Mouse (Mus musculus) A20 (cell line): Measurements from ENCODE around the gene Bcr.
A peak's percentile ranks its signal among the peaks of the same experiment; 100 is the strongest.

ENCODE experiments used
- DNase-seq: peaks from one replicate; pipeline ENCODE4 v3.0.0-alpha.2; 2011; ENCODE audit warnings: low read depth, low spot score

The Bcr gene

GRCm38 (mm10) chr10:75178911-75179310 is 118.5 kb downstream of the Bcr start:
- no peak for DNase-seq

DNA sequence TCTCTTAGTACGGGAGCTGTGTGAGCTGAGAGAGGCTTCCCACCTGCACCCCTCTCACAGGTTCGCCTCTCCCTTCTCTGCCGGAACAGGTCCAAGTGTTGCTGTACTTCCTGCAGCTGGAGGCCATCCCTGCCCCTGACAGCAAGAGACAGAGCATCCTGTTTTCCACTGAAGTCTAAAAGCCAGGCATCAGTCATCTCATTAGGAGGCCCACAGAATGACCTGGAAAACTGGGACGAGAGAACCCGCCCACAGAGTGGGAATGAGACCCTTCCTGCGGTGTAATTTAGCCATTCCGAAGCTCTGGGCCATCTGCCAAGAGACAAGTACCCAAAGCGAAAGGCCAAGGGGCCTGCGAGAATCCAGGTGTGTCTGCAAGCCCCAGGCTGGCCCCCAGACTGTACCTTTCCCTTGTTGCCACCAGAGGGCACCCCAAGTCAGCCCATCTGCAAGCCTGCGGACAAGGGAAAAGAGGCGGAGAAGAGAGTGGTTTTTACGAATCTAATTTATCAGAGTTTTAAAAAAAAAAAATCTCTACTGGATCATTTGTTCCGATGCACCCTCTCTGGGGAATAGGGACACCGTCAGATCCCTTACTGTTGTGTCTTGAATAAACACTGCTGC is 121.9 kb downstream of the Bcr start:
- peak; percentile 78 for DNase-seq

DNA sequence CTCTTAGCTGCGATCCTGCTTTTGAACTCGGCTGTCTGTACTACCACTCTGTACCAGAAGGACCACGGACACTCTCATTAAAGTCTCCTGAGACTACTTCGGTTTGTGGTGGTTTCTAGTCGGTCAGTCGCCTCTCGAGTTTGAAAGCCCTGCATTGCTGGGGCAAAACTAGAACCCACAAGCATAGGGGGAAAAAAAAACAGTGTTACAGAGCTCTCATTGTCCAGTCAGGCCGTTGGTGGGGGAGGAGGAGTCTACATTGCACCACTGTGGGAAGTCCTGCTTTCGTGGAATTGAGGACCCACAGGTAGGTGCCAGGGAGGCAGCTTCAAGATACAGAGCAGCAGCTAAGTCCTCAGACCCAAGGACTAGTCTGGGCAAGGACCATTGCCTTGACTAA is 124.4 kb downstream of the Bcr start:
- DNase-seq: no peak

DNA sequence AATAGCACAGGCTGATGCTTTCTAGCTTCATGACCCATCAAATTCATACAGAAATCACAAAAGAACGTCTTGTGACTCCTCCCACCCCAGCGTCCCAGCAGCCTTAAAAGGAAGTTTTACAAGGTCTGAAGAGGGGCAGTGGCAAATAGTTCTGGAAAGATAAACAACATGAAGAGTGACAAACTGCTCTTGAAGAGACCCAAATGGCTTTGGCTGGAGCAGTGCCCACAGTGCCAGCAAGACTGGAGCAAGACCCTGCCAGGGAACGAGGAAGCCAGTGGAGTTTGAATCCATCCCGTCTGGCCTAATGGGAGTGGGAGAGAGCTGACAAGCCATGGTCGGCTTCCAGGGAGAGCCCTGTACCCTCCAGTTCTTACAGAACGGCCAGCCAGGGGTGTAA is 126.2 kb downstream of the Bcr start:
- no peak for DNase-seq

DNA sequence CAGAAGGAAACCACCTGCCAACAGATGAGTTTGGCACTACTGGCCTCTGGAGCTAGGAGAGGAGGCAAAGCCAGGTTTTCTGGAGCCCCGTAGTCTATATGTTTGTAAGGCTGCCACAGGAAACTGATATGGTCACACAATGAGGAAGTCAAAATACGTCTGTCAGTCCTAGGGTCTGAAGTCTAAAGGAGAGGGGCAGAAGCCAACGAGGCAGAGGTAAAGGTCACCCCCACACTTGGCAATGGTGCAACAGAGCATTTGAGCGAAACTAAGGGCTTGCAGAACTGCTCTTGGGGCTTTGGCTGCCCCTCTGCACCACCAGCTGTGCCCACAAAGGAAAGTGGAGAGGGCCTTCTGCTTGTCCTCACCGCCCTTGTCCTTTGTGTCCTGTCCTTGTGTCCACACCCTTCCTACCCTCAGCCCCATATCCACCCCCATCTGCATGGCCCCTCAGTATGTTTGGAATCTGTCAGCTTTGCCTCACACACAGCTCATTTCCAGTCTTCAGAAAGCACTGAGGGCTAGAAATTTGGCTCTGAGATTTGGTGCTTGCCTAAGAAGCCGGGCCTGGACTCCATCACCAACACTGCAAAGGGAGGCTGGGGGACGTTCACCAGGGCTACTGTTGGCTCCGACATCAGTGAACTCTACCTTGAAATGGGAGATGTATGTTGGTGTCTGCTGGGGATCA is 127.1 kb downstream of the Bcr start:
- no peak for DNase-seq

- peak; percentile 74 for DNase-seq
Observed at GRCm38 (mm10) chr10:75191647-75192046, 131.3 kb downstream of the Bcr start.

DNA sequence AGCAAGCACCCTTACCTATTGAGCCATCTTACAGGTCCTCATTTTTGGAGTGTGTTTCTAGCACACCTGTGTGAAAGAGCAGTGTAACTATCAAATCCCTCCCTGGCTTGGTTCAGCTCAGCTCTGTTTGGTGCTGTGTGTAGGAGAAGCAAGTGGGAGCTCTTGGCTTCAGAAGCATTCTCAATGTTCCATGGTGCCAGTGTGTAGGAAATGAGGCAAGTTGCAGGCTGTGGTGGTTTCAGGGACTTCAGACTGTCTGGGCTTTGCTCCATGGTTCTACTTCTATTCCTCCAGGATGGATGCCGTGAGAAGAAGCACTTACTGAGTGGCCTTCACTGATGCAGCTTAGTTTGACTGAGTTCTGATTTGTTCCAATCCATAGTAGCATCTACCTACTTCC is 137.4 kb downstream of the Bcr start:
- DNase-seq: no peak

- no peak for DNase-seq
Observed at GRCm38 (mm10) chr10:75200733-75201132, 140.3 kb downstream of the Bcr start.

GRCm38 (mm10) chr10:75206192-75206591 is 145.8 kb downstream of the Bcr start:
- no peak for DNase-seq

GRCm38 (mm10) chr10:75210841-75211240 is 150.4 kb downstream of the Bcr start:
- DNase-seq: no peak

GRCm38 (mm10) chr10:75211807-75212645 is 151.6 kb downstream of the Bcr start, which contains the start of gene Specc1l:
Specc1l (plus strand) TSS chr10:75212073.
- peak; percentile 98 for DNase-seq

- peak; percentile 16 for DNase-seq
Observed at GRCm38 (mm10) chr10:75212981-75213380, 152.6 kb downstream of the Bcr start.

DNA sequence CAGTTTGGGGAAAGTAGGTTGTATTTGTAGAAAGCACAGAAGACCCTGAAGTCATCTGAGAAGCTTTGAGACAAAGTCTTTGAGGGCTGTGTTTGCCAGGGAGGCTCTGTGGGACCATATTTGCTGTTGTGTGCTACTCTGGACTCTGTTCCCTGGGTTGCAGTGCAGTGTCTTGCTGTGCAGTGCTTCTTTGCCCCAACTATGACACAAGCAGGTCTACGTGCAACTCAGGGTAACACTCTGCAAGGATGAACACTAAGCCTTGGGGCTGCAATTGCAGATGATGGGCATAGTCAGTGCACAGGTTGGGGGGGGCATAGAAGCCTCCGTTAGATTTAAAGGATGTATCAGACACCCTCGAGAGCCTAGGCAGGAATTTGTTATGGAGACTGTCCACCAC is 160.3 kb downstream of the Bcr start:
- no peak for DNase-seq

- DNase-seq: no peak
Observed at GRCm38 (mm10) chr10:75221936-75222610, 161.7 kb downstream of the Bcr start.

DNA sequence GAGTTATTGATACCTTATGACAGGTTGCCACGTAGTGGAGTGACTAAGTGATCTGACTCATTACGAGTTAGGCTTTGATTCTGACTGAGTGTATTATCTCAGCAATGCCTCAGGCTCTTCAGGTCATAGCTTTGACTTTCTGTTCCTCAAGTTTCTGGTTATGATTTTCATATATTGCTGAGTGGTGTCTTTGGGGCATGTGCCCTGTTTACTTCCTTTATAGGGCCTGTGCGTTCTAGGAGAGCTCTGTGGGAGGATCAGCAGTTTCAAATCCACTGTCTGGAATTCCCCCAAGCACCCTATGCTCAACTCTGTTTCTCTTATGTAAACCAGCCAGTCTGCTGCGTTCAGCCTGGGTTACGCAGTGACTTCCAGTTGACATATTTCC is 162.2 kb downstream of the Bcr start:
- peak; percentile 92 for DNase-seq

GRCm38 (mm10) chr10:75224154-75224553 is 163.8 kb downstream of the Bcr start:
- DNase-seq: peak; percentile 43

DNA sequence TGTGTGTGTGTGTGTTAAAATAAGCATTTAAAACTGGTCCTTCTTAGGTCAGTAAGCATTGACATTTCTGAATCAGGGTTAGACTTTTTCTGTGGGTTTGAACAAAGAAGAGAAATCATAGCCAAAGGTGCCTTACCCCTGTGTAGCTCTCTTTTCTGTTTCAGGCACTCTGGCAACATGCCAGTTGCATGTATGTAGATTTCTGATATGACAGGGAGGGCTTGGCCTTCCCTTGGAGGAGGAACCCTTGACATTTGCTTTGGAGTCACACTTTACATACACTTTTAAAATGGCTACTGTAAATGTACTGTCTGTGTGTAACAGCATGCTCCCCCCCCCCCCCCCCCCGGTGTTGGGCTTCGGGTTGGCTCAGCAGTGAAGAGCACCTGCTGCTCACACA is 164.2 kb downstream of the Bcr start:
- DNase-seq: peak; percentile 37

DNA sequence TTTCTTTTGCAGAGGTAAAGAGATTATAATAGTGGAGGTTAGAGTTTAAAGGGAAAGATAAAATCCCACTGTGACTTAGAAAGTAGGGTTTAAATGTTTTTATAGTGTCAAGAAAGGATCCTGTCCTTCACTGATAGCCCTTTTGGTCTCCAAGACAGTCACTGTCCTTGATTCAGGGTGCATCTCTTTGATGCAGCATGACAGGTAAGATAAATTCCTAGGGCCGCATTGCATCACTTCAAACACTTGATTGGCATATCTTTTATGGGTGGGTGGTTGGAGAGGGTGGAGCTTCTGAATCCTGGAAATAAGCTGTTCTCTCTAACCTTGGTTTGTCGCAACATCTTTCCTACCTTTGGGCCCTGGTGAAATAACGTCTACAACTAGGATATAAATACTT is 167.0 kb downstream of the Bcr start:
- DNase-seq: no peak

DNA sequence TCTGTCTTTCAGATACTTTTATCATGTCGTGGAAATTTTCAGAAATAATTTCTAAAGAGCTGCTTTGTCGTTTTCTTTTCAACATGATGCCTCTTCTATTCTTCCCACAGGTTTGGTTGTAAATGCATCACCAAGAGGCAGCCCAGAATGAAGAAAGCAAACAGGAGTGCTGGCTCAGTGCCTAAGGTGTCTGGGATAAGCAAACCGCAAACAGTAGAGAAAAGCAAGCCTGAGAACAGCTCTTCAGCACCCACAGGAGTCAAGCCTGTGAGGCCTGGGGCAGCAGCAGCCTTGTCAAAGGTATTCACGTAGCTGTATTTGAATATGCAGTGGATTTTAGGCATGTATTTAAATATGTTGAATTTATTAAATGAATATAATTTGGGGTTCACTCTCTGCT is 170.2 kb downstream of the Bcr start:
- no peak for DNase-seq

- no peak for DNase-seq
Observed at GRCm38 (mm10) chr10:75231876-75232275, 171.5 kb downstream of the Bcr start.

DNA sequence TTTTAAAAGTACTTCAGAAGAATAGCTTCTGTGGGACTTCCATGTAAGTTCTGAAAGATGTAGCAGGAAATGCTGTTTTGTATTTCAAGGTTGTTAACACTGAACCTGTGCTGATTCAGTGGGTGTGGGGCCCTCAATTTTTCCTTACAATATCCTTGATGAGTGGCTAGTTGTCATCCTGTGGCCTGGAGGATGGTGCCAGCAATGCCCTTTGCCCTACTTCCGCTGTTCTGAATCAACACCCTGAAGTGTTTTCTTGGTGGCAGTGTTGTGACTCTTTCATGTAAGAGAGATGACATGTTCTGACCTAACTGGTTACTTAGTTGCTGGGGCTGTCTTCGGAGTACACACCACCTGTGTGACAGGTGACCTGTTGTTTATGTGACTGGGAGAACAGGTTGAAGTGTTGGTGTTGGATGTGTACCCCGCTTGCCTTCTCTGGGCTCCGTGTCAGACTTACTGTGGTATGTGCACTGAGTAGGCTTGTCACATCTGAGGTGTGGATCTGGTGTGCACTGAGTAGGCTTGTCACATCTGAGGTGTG is 172.3 kb downstream of the Bcr start:
- no peak for DNase-seq

DNA sequence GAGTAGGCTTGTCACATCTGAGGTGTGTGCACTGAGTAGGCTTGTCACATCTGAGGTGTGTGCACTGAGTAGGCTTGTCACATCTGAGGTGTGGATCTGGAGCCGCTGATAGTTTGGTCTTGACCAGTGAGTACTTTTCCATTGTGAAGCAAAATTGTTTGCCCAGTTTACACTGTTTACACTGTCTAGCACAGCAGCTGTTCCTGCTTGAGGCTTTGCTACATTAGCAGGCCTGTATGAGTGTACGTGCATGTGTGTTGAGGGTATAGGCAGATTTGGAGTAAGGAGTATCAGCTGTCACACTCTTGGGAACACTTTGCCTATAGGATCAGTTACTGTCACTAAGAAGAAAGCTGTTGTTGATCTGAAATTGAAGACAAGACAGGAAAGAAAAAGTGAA is 173.1 kb downstream of the Bcr start:
- DNase-seq: no peak
